ENCODE assay signal across 8 mouse cellular contexts in the genomic region with DNA sequence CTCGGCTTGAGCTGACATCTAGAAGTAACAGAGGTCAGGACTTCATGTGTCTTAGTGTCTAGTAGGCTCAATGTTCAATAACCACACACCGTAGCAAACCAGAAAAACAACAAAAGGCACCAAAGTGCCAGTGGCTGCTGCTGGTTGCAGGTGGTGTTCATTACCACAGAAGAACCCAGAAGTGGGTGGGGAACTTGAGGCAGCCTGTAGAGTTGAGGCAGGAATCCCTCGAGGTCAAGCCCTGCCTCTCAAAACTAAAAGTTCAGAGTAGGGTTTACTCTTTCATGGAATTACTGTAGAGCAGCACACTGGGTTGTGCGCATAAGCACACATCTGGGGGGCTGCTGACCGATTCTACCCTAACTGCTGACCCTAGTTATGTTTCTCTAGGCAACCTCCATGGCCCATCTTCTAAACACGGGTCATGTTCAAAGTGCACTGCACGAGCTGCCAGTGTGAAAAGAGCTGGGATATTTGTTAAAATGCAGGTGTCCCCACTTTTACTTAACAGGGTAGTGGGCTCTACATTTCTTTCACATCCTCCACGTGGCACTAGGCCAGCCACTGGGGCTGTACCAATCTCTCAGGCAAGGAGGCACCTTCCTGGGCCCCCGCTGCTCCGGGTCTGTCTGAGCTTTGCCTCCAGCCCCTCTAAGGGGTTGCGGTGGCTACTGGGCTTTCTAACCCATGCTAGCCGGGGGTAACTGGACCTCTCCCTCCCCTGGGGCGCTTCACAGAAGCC.
DNase-seq lines count a peak whose midpoint lies in the region; ATAC-seq and TF ChIP-seq lines count a peak whose summit lies in the region.

No protein-coding gene starts in this region.

- TF ChIP-seq CTCF in G1E (IDR thresholded peaks at IDR 0.05; ENCODE audit: low read depth, low read length): no peak

- WGBS in heart, embryonic 15.5 days: 35% methylated on average over 13 of the region's 13 CpGs
- 20% methylated on average over 13 of the region's 13 CpGs for WGBS in forebrain, embryonic 10.5 days
- WGBS in limb, embryonic 12.5 days: 16% methylated on average over 13 of the region's 13 CpGs
- 23% methylated on average over 13 of the region's 13 CpGs for WGBS in midbrain, embryonic 16.5 days

- peak overlapping the region; percentile 91 for H3K4me2 ChIP-seq in heart, embryonic 15.5 days
- peak overlapping the region; percentile 84 for H3K4me2 ChIP-seq in limb, embryonic 12.5 days
- peak overlapping the region; percentile 83 for H3K4me2 ChIP-seq in midbrain, embryonic 16.5 days (ENCODE audit: low read length)

- no peaks in the 10 kb centered on the region; the same call in 1 of the 2 replicates for H3K27me3 ChIP-seq in heart, embryonic 15.5 days
- H3K27me3 ChIP-seq in G1E (ENCODE audit: insufficient read depth, low read length): peaks cover 11% of the 10 kb centered on the region
- H3K27me3 ChIP-seq in forebrain, embryonic 10.5 days (ENCODE audit: poor library complexity, severe bottlenecking): no peaks in the 10 kb centered on the region
- H3K27me3 ChIP-seq in limb, embryonic 12.5 days: no peaks in the 10 kb centered on the region
- no peaks in the 10 kb centered on the region for H3K27me3 ChIP-seq in midbrain, embryonic 16.5 days (ENCODE audit: control insufficient read depth, insufficient read depth, low read depth, low read length)

- peak overlapping the region; percentile 90 for H3K27ac ChIP-seq in heart, embryonic 15.5 days
- H3K27ac ChIP-seq in forebrain, embryonic 10.5 days: peak overlapping the region; percentile 97
- peak overlapping the region; percentile 92 for H3K27ac ChIP-seq in limb, embryonic 12.5 days
- peak overlapping the region; percentile 98 for H3K27ac ChIP-seq in midbrain, embryonic 16.5 days (ENCODE audit: low read length)

- H3K9ac ChIP-seq in heart, embryonic 15.5 days: peak overlapping the region; percentile 82
- peak overlapping the region; percentile 75 for H3K9ac ChIP-seq in limb, embryonic 12.5 days (replicated peaks)
- peak overlapping the region; percentile 85 for H3K9ac ChIP-seq in midbrain, embryonic 16.5 days (ENCODE audit: low read depth, low read length)

- DNase-seq in heart, postnatal 14 days: no peak
- peak; percentile 30 for DNase-seq in G1E (ENCODE audit: low spot score)
- DNase-seq in forebrain, embryonic 10.5 days (ENCODE audit: extremely low spot score, low spot score): peak; percentile 26
- DNase-seq in thymus, postnatal 36 days: peak; percentile 54 to 59
- DNase-seq in ovary, postnatal 14 days (ENCODE audit: low spot score): no peak

- intact Hi-C loops in heart, postnatal 14 days (cut with DNase I): loop anchor here (2.0 to 5.0 kb wide), 3 partner anchors 61 to 143 kb away; a partner anchor contains a TSS

- H3K36me3 ChIP-seq in heart, embryonic 15.5 days: no peaks in the 10 kb centered on the region
- H3K36me3 ChIP-seq in G1E (replicated peaks): no peaks in the 10 kb centered on the region
- no peaks in the 10 kb centered on the region for H3K36me3 ChIP-seq in forebrain, embryonic 10.5 days (replicated peaks)
- H3K36me3 ChIP-seq in limb, embryonic 12.5 days: no peaks in the 10 kb centered on the region
- H3K36me3 ChIP-seq in midbrain, embryonic 16.5 days (ENCODE audit: control insufficient read depth, insufficient read depth, low read length): no peaks in the 10 kb centered on the region

- H3K9me3 ChIP-seq in heart, embryonic 15.5 days (replicated peaks): no peaks in the 10 kb centered on the region
- H3K9me3 ChIP-seq in G1E (replicated peaks): no peaks in the 10 kb centered on the region
- no peaks in the 10 kb centered on the region for H3K9me3 ChIP-seq in forebrain, embryonic 10.5 days
- no peaks in the 10 kb centered on the region for H3K9me3 ChIP-seq in limb, embryonic 12.5 days
- no peaks in the 10 kb centered on the region for H3K9me3 ChIP-seq in midbrain, embryonic 16.5 days (replicated peaks; ENCODE audit: control insufficient read depth, low read length, poor library complexity, severe bottlenecking)

- H3K4me1 ChIP-seq in heart, embryonic 15.5 days (replicated peaks): peaks cover 13% of the 10 kb centered on the region
- H3K4me1 ChIP-seq in G1E (ENCODE audit: insufficient read depth, low read depth, low read length): peaks cover 56% of the 10 kb centered on the region
- H3K4me1 ChIP-seq in forebrain, embryonic 10.5 days: peaks cover 31% of the 10 kb centered on the region
- H3K4me1 ChIP-seq in limb, embryonic 12.5 days (replicated peaks): peaks cover 24% of the 10 kb centered on the region
- peaks cover 17% of the 10 kb centered on the region for H3K4me1 ChIP-seq in midbrain, embryonic 16.5 days (ENCODE audit: control insufficient read depth, insufficient read depth, low read length)

- H3K4me3 ChIP-seq in heart, embryonic 15.5 days: peak overlapping the region; percentile 65
- H3K4me3 ChIP-seq in G1E (ENCODE audit: low read depth, low read length): peak overlapping the region; percentile 78
- H3K4me3 ChIP-seq in forebrain, embryonic 10.5 days: peak overlapping the region; percentile 67
- peak overlapping the region; percentile 58 for H3K4me3 ChIP-seq in limb, embryonic 12.5 days (replicated peaks)
- H3K4me3 ChIP-seq in midbrain, embryonic 16.5 days (ENCODE audit: low read depth, low read length): peak overlapping the region; percentile 45

- peak; percentile 20; the same call in 1 of the 2 replicates for ATAC-seq in heart, embryonic 15.5 days (replicated peaks; ENCODE audit: insufficient number of reproducible peaks, insufficient read depth, low FRiP score, low read depth)
- ATAC-seq in G1E (ENCODE audit: extremely low read depth, insufficient number of reproducible peaks, low FRiP score, poor library complexity, severe bottlenecking): no peak
- peak; percentile 55; the same call in 1 of the 2 replicates for ATAC-seq in limb, embryonic 12.5 days (ENCODE audit: insufficient number of reproducible peaks, insufficient read depth, low FRiP score, low TSS enrichment, low read depth)
- ATAC-seq in midbrain, embryonic 16.5 days: peak; percentile 43

Comparison
In these comparisons a context has a peak if more than half of its experiments do, and no peak if none do; other contexts are left out.
1. DNase-seq: peak in G1E (single experiment), forebrain, embryonic 10.5 days (single experiment) and thymus, postnatal 36 days (2 of 2); none in heart, postnatal 14 days (0 of 2) and ovary, postnatal 14 days (single experiment).
2. Peak in every context shown above with its lines, with median percentiles within 50 percentile points of each other: H3K27ac ChIP-seq, H3K4me2 ChIP-seq, H3K4me3 ChIP-seq and H3K9ac ChIP-seq.